In the genomic region with DNA sequence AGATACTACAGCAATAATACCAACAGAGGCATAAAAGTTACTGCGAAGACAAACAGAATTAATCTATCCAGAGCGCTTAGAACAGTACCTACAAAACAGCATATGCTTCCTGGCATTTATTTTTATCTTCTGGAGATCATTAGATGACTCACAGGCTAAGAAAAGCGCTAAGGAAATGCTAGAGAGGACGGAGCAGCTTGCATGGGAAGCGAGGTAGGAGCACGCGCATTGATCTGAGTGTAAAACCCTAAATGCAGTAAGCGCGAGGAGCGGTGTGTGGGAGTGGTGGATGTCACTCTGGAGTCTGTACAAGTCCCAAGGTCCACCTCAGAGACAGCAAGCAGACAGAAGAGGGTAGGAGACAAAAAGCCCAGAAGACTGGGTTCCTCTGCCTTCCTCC, we compare ENCODE assay signal across 12 mouse cellular contexts.
DNase-seq lines count a peak whose midpoint lies in the region; ATAC-seq and TF ChIP-seq lines count a peak whose summit lies in the region.
"Had no signal": no experiment of that assay in that cellular context is flagged by ENCODE, and none has a peak within 500 bp of the region (broad histone marks: within the 10 kb centered on the region; RNA-seq: fewer than 3 reads in every experiment).

No protein-coding gene starts in this region.

- no peak overlapping the region for H3K4me3 ChIP-seq in layer of hippocampus, adult 2 months
- H3K4me3 ChIP-seq in olfactory bulb, adult 2 months (ENCODE audit: insufficient read depth, low read depth, low read length): no peak overlapping the region
- no peak overlapping the region for H3K4me3 ChIP-seq in forebrain, embryonic 14.5 days (ENCODE audit: low read depth, low read length)
- no peak overlapping the region for H3K4me3 ChIP-seq in liver, embryonic 11.5 days (ENCODE audit: low read depth, low read length)
- H3K4me3 ChIP-seq: embryonic facial prominence, embryonic 15.5 days; midbrain, embryonic 15.5 days had no signal

- 31% methylated on average over 10 of the region's 10 CpGs for WGBS in olfactory bulb, adult 2 months
- 93% methylated on average over 10 of the region's 10 CpGs for WGBS in forebrain, embryonic 14.5 days
- 84% methylated on average over 10 of the region's 10 CpGs for WGBS in liver, embryonic 11.5 days

- TF ChIP-seq POLR2A in olfactory bulb, adult 2 months (IDR thresholded peaks at IDR 0.05; ENCODE audit: insufficient read depth, low read depth, low read length): no peak

- H3K4me2 ChIP-seq in forebrain, embryonic 14.5 days (ENCODE audit: low read length): no peak overlapping the region
- H3K4me2 ChIP-seq in liver, embryonic 11.5 days: no peak overlapping the region
- H3K4me2 ChIP-seq: embryonic facial prominence, embryonic 15.5 days; midbrain, embryonic 15.5 days had no signal

- no peak overlapping the region for H3K9ac ChIP-seq in forebrain, embryonic 14.5 days (ENCODE audit: low read length)
- no peak overlapping the region for H3K9ac ChIP-seq in liver, embryonic 11.5 days (ENCODE audit: low read depth, low read length)
- H3K9ac ChIP-seq: embryonic facial prominence, embryonic 15.5 days; liver, postnatal 0 days; midbrain, embryonic 15.5 days had no signal

- no peaks in the 10 kb centered on the region for H3K27me3 ChIP-seq in forebrain, embryonic 14.5 days (replicated peaks; ENCODE audit: control insufficient read depth, insufficient read depth, low read length)
- no peaks in the 10 kb centered on the region for H3K27me3 ChIP-seq in liver, embryonic 11.5 days (replicated peaks; ENCODE audit: control insufficient read depth, insufficient read depth, low read length)
- H3K27me3 ChIP-seq: embryonic facial prominence, embryonic 15.5 days; midbrain, embryonic 15.5 days had no signal

- DNase-seq in layer of hippocampus, adult 11-12 months (ENCODE audit: low spot score): peak; percentile 71
- no peak for DNase-seq in layer of hippocampus, postnatal 10 days (ENCODE audit: low spot score in 2 of 2)
- peak; percentile 90 for DNase-seq in frontal cortex, adult 2 months (ENCODE audit: extremely low spot score in 1 of 2, low spot score in 1 of 2)
- peak; percentile 31 to 75 for DNase-seq in layer of hippocampus, adult 2 months (ENCODE audit: low spot score in 2 of 2)
- no peak for DNase-seq in forebrain, embryonic 14.5 days (ENCODE audit: low spot score)
- no peak for DNase-seq in liver, embryonic 11.5 days (ENCODE audit: low spot score)
- DNase-seq: cerebellum, postnatal 25 days; liver, postnatal 0 days had no signal

- ATAC-seq in forebrain, embryonic 14.5 days: no peak
- no peak for ATAC-seq in liver, embryonic 11.5 days (replicated peaks; ENCODE audit: low FRiP score)
- ATAC-seq: inflammation-experienced regulatory T-cells, adult 6 months; liver, postnatal 0 days; midbrain, embryonic 15.5 days had no signal

- peak overlapping the region; percentile 88 for H3K27ac ChIP-seq in layer of hippocampus, adult 2 months
- H3K27ac ChIP-seq in olfactory bulb, adult 2 months (ENCODE audit: insufficient read depth, low read depth, low read length): peak overlapping the region; percentile 83
- H3K27ac ChIP-seq in forebrain, embryonic 14.5 days (ENCODE audit: low read depth, low read length): no peak overlapping the region
- H3K27ac ChIP-seq in liver, embryonic 11.5 days (ENCODE audit: low read depth, low read length): no peak overlapping the region
- H3K27ac ChIP-seq: embryonic facial prominence, embryonic 15.5 days; midbrain, embryonic 15.5 days had no signal

- H3K9me3 ChIP-seq in forebrain, embryonic 14.5 days (replicated peaks; ENCODE audit: control insufficient read depth, low read length): no peaks in the 10 kb centered on the region
- no peaks in the 10 kb centered on the region for H3K9me3 ChIP-seq in liver, embryonic 11.5 days (ENCODE audit: control insufficient read depth, low read length)
- H3K9me3 ChIP-seq: embryonic facial prominence, embryonic 15.5 days; midbrain, embryonic 15.5 days had no signal

- peaks cover 40% of the 10 kb centered on the region for H3K4me1 ChIP-seq in olfactory bulb, adult 2 months (ENCODE audit: control insufficient read depth, insufficient read depth, low read length)
- peaks cover 4% of the 10 kb centered on the region; the same call in 1 of the 2 replicates for H3K4me1 ChIP-seq in forebrain, embryonic 14.5 days (ENCODE audit: control insufficient read depth, insufficient read depth, low read length)
- peaks cover 21% of the 10 kb centered on the region for H3K4me1 ChIP-seq in liver, embryonic 11.5 days (replicated peaks; ENCODE audit: control insufficient read depth, insufficient read depth, low read length)

- TF ChIP-seq CTCF in layer of hippocampus, adult 2 months (conservative IDR thresholded peaks at IDR 0.05): no peak
- no peak for TF ChIP-seq CTCF in olfactory bulb, adult 2 months (IDR thresholded peaks at IDR 0.05; ENCODE audit: insufficient read depth, low read depth, low read length)

- no peaks in the 10 kb centered on the region for H3K36me3 ChIP-seq in forebrain, embryonic 14.5 days (ENCODE audit: control insufficient read depth, insufficient read depth, low read length)
- H3K36me3 ChIP-seq in liver, embryonic 11.5 days (ENCODE audit: control insufficient read depth, insufficient read depth, low read length): no peaks in the 10 kb centered on the region
- H3K36me3 ChIP-seq: embryonic facial prominence, embryonic 15.5 days; midbrain, embryonic 15.5 days had no signal

Comparison
In these comparisons a context has a peak if more than half of its experiments do, and no peak if none do; other contexts are left out.
1. DNase-seq: peak in layer of hippocampus, adult 11-12 months (single experiment), frontal cortex, adult 2 months (2 of 2) and layer of hippocampus, adult 2 months (2 of 2); none in layer of hippocampus, postnatal 10 days (0 of 2), forebrain, embryonic 14.5 days (single experiment) and liver, embryonic 11.5 days (single experiment).
2. H3K27ac ChIP-seq: peak in layer of hippocampus, adult 2 months (single experiment) and olfactory bulb, adult 2 months (single experiment); none in forebrain, embryonic 14.5 days (single experiment) and liver, embryonic 11.5 days (single experiment).